16 mouse cellular contexts compared by ENCODE assay signal in the genomic region with DNA sequence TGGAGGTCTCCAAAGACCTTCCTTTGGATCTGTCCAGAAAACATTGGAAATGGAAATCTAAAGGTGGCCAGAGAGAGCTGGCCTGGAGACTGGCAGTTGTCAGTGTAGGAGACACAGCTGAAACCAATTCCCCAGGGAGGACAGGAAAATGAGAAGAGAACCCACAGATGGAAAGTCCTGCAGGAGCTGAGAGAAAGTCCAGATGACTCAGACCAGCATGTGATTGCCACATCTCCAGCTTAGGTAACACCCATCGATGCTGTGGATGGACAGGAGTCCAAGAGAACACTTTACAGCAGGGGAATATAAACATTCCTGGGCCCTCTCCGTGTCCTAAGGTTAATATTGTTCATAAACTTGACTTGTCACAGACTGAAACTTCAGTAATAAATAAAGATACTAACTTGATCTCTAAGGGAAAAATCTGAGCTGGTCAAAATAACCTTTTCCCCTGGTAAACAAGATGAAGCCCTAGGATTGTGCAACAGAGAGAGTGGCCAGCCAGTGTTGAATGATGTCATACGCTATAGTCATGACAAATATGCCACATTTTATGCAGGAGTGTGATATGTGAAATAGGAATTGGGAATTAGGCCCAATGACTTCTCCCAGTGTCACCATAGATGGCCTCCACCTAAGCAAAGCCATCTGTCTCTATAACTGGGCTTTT.
A peak's percentile ranks its signal among the peaks of the same experiment; 100 is the strongest.
DNase-seq lines count a peak whose midpoint lies in the region; ATAC-seq and TF ChIP-seq lines count a peak whose summit lies in the region.
"Had no signal": no experiment of that assay in that cellular context is flagged by ENCODE, and none has a peak within 500 bp of the region (broad histone marks: within the 10 kb centered on the region; RNA-seq: fewer than 3 reads in every experiment).

No protein-coding gene starts in this region.

- TF ChIP-seq EP300 in lung, postnatal 0 days (IDR thresholded peaks at IDR 0.05) = peak; percentile 79

- H3K9ac ChIP-seq in lung, postnatal 0 days (replicated peaks; ENCODE audit: low read depth) = no peak overlapping the region
- H3K9ac ChIP-seq in intestine, postnatal 0 days (ENCODE audit: low read depth, low read length) = no peak overlapping the region
- no peak overlapping the region for H3K9ac ChIP-seq in midbrain, embryonic 14.5 days (replicated peaks; ENCODE audit: low read length)
- H3K9ac ChIP-seq: forebrain, embryonic 13.5 days; hindbrain, embryonic 13.5 days had no signal

- no peak overlapping the region for H3K4me2 ChIP-seq in lung, postnatal 0 days (replicated peaks; ENCODE audit: low read depth, low read length)
- no peak overlapping the region for H3K4me2 ChIP-seq in intestine, postnatal 0 days (replicated peaks; ENCODE audit: low read depth)
- no peak overlapping the region for H3K4me2 ChIP-seq in midbrain, embryonic 14.5 days (ENCODE audit: low read length)
- H3K4me2 ChIP-seq: forebrain, embryonic 13.5 days; hindbrain, embryonic 13.5 days had no signal

- H3K27ac ChIP-seq in lung, postnatal 0 days (ENCODE audit: low read length) = peak overlapping the region; percentile 57; the same call in 1 of the 2 replicates
- H3K27ac ChIP-seq in intestine, postnatal 0 days (ENCODE audit: low read depth, low read length) = no peak overlapping the region
- no peak overlapping the region for H3K27ac ChIP-seq in midbrain, embryonic 14.5 days (replicated peaks; ENCODE audit: low read depth, low read length)
- H3K27ac ChIP-seq: forebrain, embryonic 13.5 days; hindbrain, embryonic 13.5 days had no signal

- ATAC-seq in lung, postnatal 0 days = peak; percentile 52
- peak; percentile 78 for ATAC-seq in intestine, postnatal 0 days
- ATAC-seq in midbrain, embryonic 14.5 days (ENCODE audit: low FRiP score, low TSS enrichment) = no peak
- ATAC-seq: forebrain, embryonic 13.5 days had no signal

- no peaks in the 10 kb centered on the region for H3K9me3 ChIP-seq in lung, postnatal 0 days (ENCODE audit: low read length)
- H3K9me3 ChIP-seq in intestine, postnatal 0 days (ENCODE audit: control insufficient read depth) = no peaks in the 10 kb centered on the region
- H3K9me3 ChIP-seq in midbrain, embryonic 14.5 days (ENCODE audit: control insufficient read depth, low read length) = no peaks in the 10 kb centered on the region
- H3K9me3 ChIP-seq: forebrain, embryonic 13.5 days; hindbrain, embryonic 13.5 days; megakaryocyte, embryonic 14.5 days had no signal

- DNase-seq in adrenal gland, postnatal 14 days = peak; percentile 38
- no peak for DNase-seq in adrenal gland, adult 8-10 months
- peak; percentile 72 for DNase-seq in lung, postnatal 0 days (ENCODE audit: low spot score)
- no peak for DNase-seq in lung, postnatal 4 days
- no peak for DNase-seq in frontal cortex, postnatal 10 days (ENCODE audit: low spot score in 2 of 2)
- no peak for DNase-seq in kidney, postnatal 36 days
- DNase-seq in midbrain, embryonic 14.5 days = no peak
- DNase-seq: cerebellum, adult 9-11 months; gastrocnemius, postnatal 10 days; kidney, adult 9 months; layer of hippocampus, adult 9-11 months; thymus, adult 2 months had no signal

- 55% methylated on average over 3 of the region's 3 CpGs for WGBS in lung, postnatal 0 days
- WGBS in intestine, postnatal 0 days = 34% methylated on average over 3 of the region's 3 CpGs
- whole genome bisulfite sequencing in midbrain, embryonic 14.5 days = 89% methylated on average over 3 of the region's 3 CpGs

- no peak overlapping the region for H3K4me3 ChIP-seq in lung, postnatal 0 days (ENCODE audit: low read depth, low read length)
- H3K4me3 ChIP-seq in intestine, postnatal 0 days (ENCODE audit: low read depth, low read length) = no peak overlapping the region
- H3K4me3 ChIP-seq in midbrain, embryonic 14.5 days (replicated peaks; ENCODE audit: low read depth, low read length) = no peak overlapping the region
- H3K4me3 ChIP-seq: forebrain, embryonic 13.5 days; hindbrain, embryonic 13.5 days; megakaryocyte, embryonic 14.5 days had no signal

- no peak for TF ChIP-seq CTCF in lung, postnatal 0 days (IDR thresholded peaks at IDR 0.05)
- no peak for TF ChIP-seq CTCF in intestine, postnatal 0 days (IDR thresholded peaks at IDR 0.05; ENCODE audit: low read depth)

- no peaks in the 10 kb centered on the region for H3K36me3 ChIP-seq in lung, postnatal 0 days (ENCODE audit: insufficient read depth, low read length)
- no peaks in the 10 kb centered on the region for H3K36me3 ChIP-seq in intestine, postnatal 0 days (ENCODE audit: control insufficient read depth, insufficient read depth)
- H3K36me3 ChIP-seq in midbrain, embryonic 14.5 days (ENCODE audit: control insufficient read depth, insufficient read depth, low read length) = no peaks in the 10 kb centered on the region
- H3K36me3 ChIP-seq: hindbrain, embryonic 13.5 days had no signal

- no peaks in the 10 kb centered on the region for H3K27me3 ChIP-seq in lung, postnatal 0 days (replicated peaks; ENCODE audit: insufficient read depth, low read length)
- no peaks in the 10 kb centered on the region for H3K27me3 ChIP-seq in intestine, postnatal 0 days (replicated peaks; ENCODE audit: control insufficient read depth, insufficient read depth, low read length)
- no peaks in the 10 kb centered on the region for H3K27me3 ChIP-seq in midbrain, embryonic 14.5 days (ENCODE audit: control insufficient read depth, insufficient read depth, low read length)
- H3K27me3 ChIP-seq: forebrain, embryonic 13.5 days; hindbrain, embryonic 13.5 days had no signal

- H3K4me1 ChIP-seq in lung, postnatal 0 days (ENCODE audit: insufficient read depth, low read depth, low read length) = peaks cover 6% of the 10 kb centered on the region; the same call in 1 of the 2 replicates
- no peaks in the 10 kb centered on the region for H3K4me1 ChIP-seq in intestine, postnatal 0 days (replicated peaks; ENCODE audit: control insufficient read depth, insufficient read depth, low read length)
- H3K4me1 ChIP-seq in midbrain, embryonic 14.5 days (ENCODE audit: control insufficient read depth, insufficient read depth, low read length) = peaks cover 6% of the 10 kb centered on the region; the same call in 1 of the 2 replicates

Comparison
In these comparisons a context has a peak if more than half of its experiments do, and no peak if none do; other contexts are left out.
1. DNase-seq: peak in adrenal gland, postnatal 14 days (single experiment) and lung, postnatal 0 days (single experiment); none in adrenal gland, adult 8-10 months (single experiment), lung, postnatal 4 days (0 of 2), frontal cortex, postnatal 10 days (0 of 2), kidney, postnatal 36 days (0 of 2) and midbrain, embryonic 14.5 days (single experiment).